Mouse (Mus musculus): Measurements from ENCODE around the gene Traf7.

- TF ChIP-seq CTCF (conservative IDR thresholded peaks at IDR 0.05; ENCODE audit: low read length) (no peak), POU5F1 (IDR thresholded peaks at IDR 0.05; ENCODE audit: borderline replicate concordance, low read length) (no peak)
Measured at GRCm38 (mm10) chr17:24527315-24527714, 423 bp downstream of the Traf7 start.

Data from E14TG2a.4 (cell line).